Mouse (Mus musculus) embryonic facial prominence, embryonic 13.5 days (tissue): Measurements from ENCODE around the gene A130010J15Rik. TPM values are rescaled to one million over a fixed set of nuclear protein-coding genes. Genes with fewer than 3 reads are reported as not detected.

Experiments used
- ATAC-seq: fragments of 200-750 bp; cut with Nextera tagmentation; 2 replicates; pipeline ENCODE4 v1.8.0; 2017; ENCODE audit warnings: low read depth; ENCODE audit not compliant: insufficient number of reproducible peaks, insufficient read depth, low FRiP score, low TSS enrichment
- H3K27ac ChIP-seq: fragments of 300-500 bp; sonication (generic); 2 replicates; pipeline ENCODE4 v1.5.1; 2015; ENCODE audit warnings: moderate library complexity, mild to moderate bottlenecking, inconsistent platforms
- H3K27me3 ChIP-seq: fragments of 300-500 bp; sonication (generic); 2 replicates; pipeline ENCODE4 v1.6.1; 2015; ENCODE audit warnings: mild to moderate bottlenecking, inconsistent platforms
- H3K36me3 ChIP-seq: fragments of 300-500 bp; sonication (generic); 2 replicates; pipeline ENCODE4 v1.6.1; 2015; ENCODE audit warnings: mild to moderate bottlenecking, inconsistent platforms
- H3K4me1 ChIP-seq: fragments of 300-500 bp; sonication (generic); 2 replicates; pipeline ENCODE4 v1.6.1; 2015; ENCODE audit warnings: inconsistent platforms
- H3K4me2 ChIP-seq: fragments of 300-500 bp; sonication (generic); 2 replicates; pipeline ENCODE4 v1.6.1; 2015; ENCODE audit warnings: moderate library complexity, mild to moderate bottlenecking, inconsistent platforms
- H3K4me3 ChIP-seq: fragments of 300-500 bp; sonication (generic); 2 replicates; pipeline ENCODE4 v1.5.1; 2015; ENCODE audit warnings: mild to moderate bottlenecking, inconsistent platforms
- H3K9ac ChIP-seq: fragments of 300-500 bp; sonication (generic); 2 replicates; pipeline ENCODE4 v1.6.1; 2015; ENCODE audit warnings: mild to moderate bottlenecking, inconsistent platforms
- H3K9me3 ChIP-seq: fragments of 300-500 bp; sonication (generic); 2 replicates; pipeline ENCODE4 v1.6.1; 2016; ENCODE audit warnings: inconsistent platforms
- WGBS: fragments of 180-500 bp; shearing (Covaris S2); methylation state at CpG from one replicate; pipeline ENCODE4 v1.1.7; 2015; ENCODE audit warnings: mixed read lengths; 5-methylcytosine and 5-hydroxymethylcytosine counted together
- polyA plus RNA-seq: library from polyadenylated mRNA; unstranded; fragments of >200 nt; fragmentation: Nextera tagmentation; extraction: Ambion mirVana; gene quantifications from 2 replicates; pipeline ENCODE4 v1.2.1, GENCODE M21; 2015

A130010J15Rik gene
- polyA plus RNA-seq, 1 experiment from 2014 or later, result 18.9 TPM

DNA sequence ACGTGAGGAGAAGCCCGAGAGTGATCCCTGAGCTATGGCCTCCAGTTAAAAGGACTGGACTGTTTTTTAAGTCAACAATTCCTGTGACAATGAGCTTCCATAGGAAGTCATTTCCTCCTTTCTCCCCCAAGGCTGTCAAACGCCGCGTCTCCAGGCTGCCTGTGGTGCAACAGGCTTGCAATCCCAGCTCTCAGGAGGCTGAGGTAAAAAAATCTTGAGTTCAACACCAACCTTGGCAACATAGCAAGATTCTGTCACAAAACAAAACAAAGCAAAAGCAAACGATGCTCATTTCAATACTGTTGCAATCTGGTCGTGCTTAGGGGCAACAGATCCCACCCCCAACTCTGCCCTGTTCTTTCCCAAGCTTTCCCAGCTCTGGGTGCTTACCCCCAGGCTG lies 29.8 kb upstream of the A130010J15Rik start:
- H3K9ac ChIP-seq, result no peak overlapping the region
- H3K4me2 ChIP-seq, result no peak overlapping the region
- H3K9me3 ChIP-seq, result no peaks in the 10 kb centered on the region
- H3K27ac ChIP-seq, result no peak overlapping the region
- peaks cover 20% of the 10 kb centered on the region for H3K4me1 ChIP-seq
- 36% methylated on average over 7 of the region's 7 CpGs for WGBS
- no peaks in the 10 kb centered on the region for H3K36me3 ChIP-seq
- no peaks in the 10 kb centered on the region for H3K27me3 ChIP-seq
- no peak overlapping the region for H3K4me3 ChIP-seq
- ATAC-seq, result no peak

DNA sequence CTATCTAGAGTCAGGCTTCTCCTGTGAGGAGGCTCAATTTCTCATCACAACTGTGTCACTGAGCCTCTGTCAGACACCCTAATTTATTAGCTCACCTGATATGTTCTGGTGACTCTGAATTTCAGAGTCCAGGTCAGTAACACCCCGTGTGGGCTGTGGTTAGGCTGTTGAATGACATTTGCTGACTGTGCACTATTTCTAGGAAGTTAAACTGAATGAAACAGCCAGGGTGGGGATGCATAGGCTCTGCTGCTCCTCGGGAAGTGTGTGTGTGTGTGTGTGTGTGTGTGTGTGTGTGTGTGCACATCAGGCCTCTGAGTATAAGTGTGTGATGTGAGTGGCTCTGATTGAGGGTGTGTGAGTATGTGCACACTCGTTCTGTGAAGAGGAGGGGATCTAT lies 29.2 kb upstream of the A130010J15Rik start:
- Histone ChIP-seq H3K4me1 (peaks cover 20% of the 10 kb centered on the region), H3K27ac (no peak overlapping the region), H3K36me3 (no peaks in the 10 kb centered on the region), H3K27me3 (no peaks in the 10 kb centered on the region), H3K9ac (no peak overlapping the region), H3K4me2 (no peak overlapping the region), H3K4me3 (no peak overlapping the region), H3K9me3 (no peaks in the 10 kb centered on the region)
- WGBS, result 44% methylated on average over 3 of the region's 3 CpGs
- no peak for ATAC-seq

DNA sequence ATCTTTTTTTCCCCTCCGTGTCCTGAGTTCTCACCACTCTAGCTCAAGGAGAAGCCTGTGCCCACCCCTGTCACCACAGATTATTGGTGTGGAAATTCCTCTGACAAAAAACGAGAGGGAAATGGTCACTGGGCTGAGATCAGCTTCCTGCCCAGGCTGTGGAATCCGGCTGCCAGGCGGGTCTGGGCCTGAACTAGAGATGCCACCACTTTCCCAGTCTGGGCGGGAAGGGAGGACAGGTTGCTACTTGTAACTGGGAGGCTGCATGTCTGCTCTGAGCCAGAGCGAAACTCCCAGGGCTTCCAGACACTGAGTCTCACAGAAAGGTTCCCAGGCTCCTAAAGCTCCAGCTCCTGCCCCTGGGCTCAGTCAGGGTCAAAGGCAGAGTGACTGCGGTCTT lies 26.7 kb upstream of the A130010J15Rik start:
- H3K4me1 ChIP-seq, result peaks cover 20% of the 10 kb centered on the region
- ATAC-seq, result no peak
- peak overlapping the region; percentile 17; the same call in 1 of the 2 replicates for H3K9ac ChIP-seq
- H3K27ac ChIP-seq, result peak overlapping the region; percentile 85
- no peak overlapping the region for H3K4me3 ChIP-seq
- H3K9me3 ChIP-seq, result no peaks in the 10 kb centered on the region
- H3K36me3 ChIP-seq, result no peaks in the 10 kb centered on the region
- WGBS, result 51% methylated on average over 7 of the region's 7 CpGs
- no peaks in the 10 kb centered on the region for H3K27me3 ChIP-seq
- H3K4me2 ChIP-seq, result peak overlapping the region; percentile 5; the same call in 1 of the 2 replicates

- Histone ChIP-seq H3K4me2 (no peak overlapping the region), H3K27me3 (no peaks in the 10 kb centered on the region), H3K9me3 (no peaks in the 10 kb centered on the region), H3K4me1 (peaks cover 20% of the 10 kb centered on the region), H3K9ac (no peak overlapping the region), H3K36me3 (no peaks in the 10 kb centered on the region), H3K27ac (peak overlapping the region; percentile 62; the same call in 1 of the 2 replicates), H3K4me3 (no peak overlapping the region)
- ATAC-seq, result no peak
- WGBS, result 72% methylated on average over 8 of the region's 8 CpGs
Measured at GRCm38 (mm10) chr1:193142517-193143062, 25.3 kb upstream of the A130010J15Rik start.

- no peak overlapping the region for H3K9ac ChIP-seq
- no peak for ATAC-seq
Measured at GRCm38 (mm10) chr1:193144516-193144915, 23.3 kb upstream of the A130010J15Rik start.

GRCm38 (mm10) chr1:193145101-193145500 lies 22.7 kb upstream of the A130010J15Rik start:
- WGBS, result 84% methylated on average over 4 of the region's 4 CpGs
- Histone ChIP-seq H3K4me1 (peaks cover 8% of the 10 kb centered on the region), H3K9ac (no peak overlapping the region), H3K9me3 (no peaks in the 10 kb centered on the region), H3K27ac (no peak overlapping the region), H3K4me2 (no peak overlapping the region), H3K27me3 (no peaks in the 10 kb centered on the region), H3K36me3 (no peaks in the 10 kb centered on the region), H3K4me3 (no peak overlapping the region)
- ATAC-seq, result no peak

More at GRCm38 (mm10) chr1:193144516-193144915, 23.3 kb upstream of the A130010J15Rik start:
- Histone ChIP-seq H3K27ac (no peak overlapping the region), H3K27me3 (no peaks in the 10 kb centered on the region), H3K36me3 (no peaks in the 10 kb centered on the region), H3K9me3 (no peaks in the 10 kb centered on the region), H3K4me1 (peaks cover 11% of the 10 kb centered on the region), H3K4me3 (no peak overlapping the region), H3K4me2 (no peak overlapping the region)
- WGBS, result 85% methylated on average over 6 of the region's 6 CpGs

DNA sequence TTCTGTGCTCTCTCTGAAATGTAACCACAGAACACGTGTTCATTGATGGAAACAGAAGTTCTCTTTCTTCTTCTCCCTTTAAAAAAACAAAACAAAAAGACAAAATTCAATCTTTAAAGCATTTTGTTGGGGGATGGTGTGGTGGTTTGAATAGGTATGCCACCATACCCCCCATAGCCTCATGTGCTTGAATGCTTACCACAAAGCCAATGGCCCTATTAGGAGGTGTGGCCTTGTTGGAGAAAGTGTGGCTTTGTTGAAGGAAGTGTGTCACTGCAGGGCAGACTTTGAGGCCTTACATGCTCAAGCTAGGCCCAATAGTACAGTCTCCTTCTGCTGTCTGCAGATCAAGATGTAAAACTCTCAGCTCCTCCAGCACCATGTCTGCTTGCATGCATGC lies 21.4 kb upstream of the A130010J15Rik start:
- H3K9me3 ChIP-seq, result no peaks in the 10 kb centered on the region
- H3K4me1 ChIP-seq, result peaks cover 16% of the 10 kb centered on the region
- ATAC-seq, result no peak
- 85% methylated on average over 1 of the region's 1 CpGs for WGBS
- no peak overlapping the region for H3K4me3 ChIP-seq
- H3K27me3 ChIP-seq, result peaks cover 8% of the 10 kb centered on the region; the same call in 1 of the 2 replicates
- no peaks in the 10 kb centered on the region for H3K36me3 ChIP-seq
- no peak overlapping the region for H3K9ac ChIP-seq
- no peak overlapping the region for H3K27ac ChIP-seq
- no peak overlapping the region for H3K4me2 ChIP-seq

DNA sequence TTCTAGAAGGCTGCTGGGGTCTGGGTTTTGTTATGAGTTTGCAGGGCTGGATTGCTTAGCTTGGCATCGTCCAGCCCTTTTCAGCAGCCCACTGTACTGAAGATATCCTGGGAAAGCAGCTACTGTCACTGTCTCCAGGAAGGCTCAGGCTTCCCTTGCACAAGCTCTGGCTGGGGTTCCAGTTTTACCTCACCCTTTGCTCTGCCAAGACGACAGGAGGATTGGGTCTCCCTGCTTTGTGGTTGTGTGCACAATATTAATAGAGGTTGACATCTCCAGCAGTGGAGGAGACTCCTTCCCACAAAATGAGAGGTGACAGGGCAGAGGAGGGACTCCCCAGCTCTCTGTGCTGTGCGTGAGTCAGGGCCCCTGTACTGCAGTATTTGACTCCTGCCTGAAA lies 18.6 kb upstream of the A130010J15Rik start:
- 51% methylated on average over 3 of the region's 3 CpGs for WGBS
- Histone ChIP-seq H3K4me1 (peaks cover 28% of the 10 kb centered on the region), H3K4me2 (no peak overlapping the region), H3K9ac (no peak overlapping the region), H3K4me3 (no peak overlapping the region), H3K27me3 (peaks cover 29% of the 10 kb centered on the region), H3K27ac (no peak overlapping the region), H3K36me3 (no peaks in the 10 kb centered on the region), H3K9me3 (no peaks in the 10 kb centered on the region)
- ATAC-seq, result no peak

DNA sequence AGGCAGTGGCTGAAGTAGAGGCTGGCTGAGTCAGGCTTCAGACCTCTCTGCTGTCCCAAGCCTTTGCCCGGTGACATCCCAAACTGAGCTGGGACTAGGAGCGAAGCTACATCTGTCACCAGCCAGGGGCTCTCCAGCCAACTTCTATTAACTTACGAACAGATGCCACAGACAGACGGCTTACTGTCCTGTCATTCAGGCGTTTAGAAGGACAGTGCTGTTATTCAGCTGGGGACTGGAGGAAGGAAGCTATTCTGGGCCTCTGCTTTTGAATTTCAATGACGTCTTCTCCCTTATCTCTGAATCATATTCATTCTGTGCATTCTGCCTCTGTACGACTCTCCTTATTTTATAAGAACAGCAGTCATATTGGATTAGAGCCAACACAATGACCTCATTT lies 16.7 kb upstream of the A130010J15Rik start:
- Histone ChIP-seq H3K9me3 (no peaks in the 10 kb centered on the region), H3K36me3 (no peaks in the 10 kb centered on the region), H3K27ac (no peak overlapping the region), H3K9ac (0 out of 2 replicates have a peak overlapping the region, but pooled peaks have one; percentile 11), H3K4me1 (peaks cover 40% of the 10 kb centered on the region), H3K4me2 (no peak overlapping the region), H3K27me3 (peaks cover 39% of the 10 kb centered on the region), H3K4me3 (no peak overlapping the region)
- WGBS, result 18% methylated on average over 7 of the region's 7 CpGs
- ATAC-seq, result no peak

DNA sequence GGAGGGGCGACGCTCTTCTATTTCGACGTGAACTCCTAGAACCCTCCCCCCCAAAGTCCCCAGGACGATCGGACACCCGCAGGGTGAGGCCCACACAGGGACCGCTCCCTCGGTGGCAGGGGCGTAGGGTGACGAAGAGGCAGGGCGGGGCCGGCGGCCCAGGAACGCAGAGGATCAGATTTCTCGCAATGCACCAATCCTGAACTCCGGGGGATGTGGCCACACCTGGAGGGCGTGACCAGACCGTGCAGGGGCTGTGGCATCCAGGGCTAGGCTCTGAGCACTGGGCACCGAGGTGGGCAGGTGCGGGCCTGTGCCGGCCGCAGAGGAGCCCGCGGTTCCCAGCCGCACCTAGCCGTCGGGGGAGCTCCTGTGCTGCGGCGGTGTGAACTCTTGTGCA lies 15.0 kb upstream of the A130010J15Rik start, which contains the start of gene Irf6:
Gene Irf6 (plus strand): TSS at position 240 of the 400 bp plus-strand sequence.
- H3K9ac ChIP-seq, result peak within 1 kb of the TSS; percentile 64
- H3K4me3 ChIP-seq, result peak within 1 kb of the TSS; percentile 48
- H3K4me1 ChIP-seq, result peaks cover 58% of the 10 kb centered on the region
- WGBS, result under 1% methylated on average over 30 of the region's 30 CpGs
- peaks cover 39% of the 10 kb centered on the region for H3K27me3 ChIP-seq
- no peak within 1 kb of the TSS for H3K27ac ChIP-seq
- peak; percentile 94 for ATAC-seq
- no peaks in the 10 kb centered on the region for H3K36me3 ChIP-seq
- H3K9me3 ChIP-seq, result no peaks in the 10 kb centered on the region
- H3K4me2 ChIP-seq, result peak within 1 kb of the TSS; percentile 64

DNA sequence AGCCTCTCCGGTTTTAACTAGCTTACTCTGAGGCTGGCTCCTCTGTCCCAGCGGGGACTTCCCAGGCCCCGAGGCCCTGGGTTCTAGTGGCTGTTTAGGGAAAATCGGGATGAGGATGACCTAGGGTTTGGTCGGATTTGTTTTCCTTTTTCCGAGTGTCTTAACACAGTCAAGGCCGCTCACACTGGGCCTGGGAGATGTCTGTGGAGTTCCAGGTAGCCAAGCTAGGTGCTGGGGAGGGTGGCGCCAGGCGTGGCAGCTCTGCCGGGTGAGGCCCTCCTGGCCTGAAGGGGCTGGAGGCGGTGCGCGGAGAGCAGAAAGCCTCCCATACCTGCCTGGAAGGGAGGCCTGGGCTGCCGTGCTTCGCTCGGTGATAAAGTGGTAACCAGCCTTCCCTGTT lies 14.3 kb upstream of the A130010J15Rik start:
- ATAC-seq, result 0 out of 2 replicates have a peak, but pooled peaks have one; percentile 2
- Histone ChIP-seq H3K9me3 (no peaks in the 10 kb centered on the region), H3K27me3 (peaks cover 39% of the 10 kb centered on the region), H3K36me3 (no peaks in the 10 kb centered on the region), H3K9ac (peak overlapping the region; percentile 64), H3K27ac (no peak overlapping the region), H3K4me1 (peaks cover 58% of the 10 kb centered on the region), H3K4me3 (peak overlapping the region; percentile 48), H3K4me2 (peak overlapping the region; percentile 64)
- 21% methylated on average over 16 of the region's 16 CpGs for WGBS

DNA sequence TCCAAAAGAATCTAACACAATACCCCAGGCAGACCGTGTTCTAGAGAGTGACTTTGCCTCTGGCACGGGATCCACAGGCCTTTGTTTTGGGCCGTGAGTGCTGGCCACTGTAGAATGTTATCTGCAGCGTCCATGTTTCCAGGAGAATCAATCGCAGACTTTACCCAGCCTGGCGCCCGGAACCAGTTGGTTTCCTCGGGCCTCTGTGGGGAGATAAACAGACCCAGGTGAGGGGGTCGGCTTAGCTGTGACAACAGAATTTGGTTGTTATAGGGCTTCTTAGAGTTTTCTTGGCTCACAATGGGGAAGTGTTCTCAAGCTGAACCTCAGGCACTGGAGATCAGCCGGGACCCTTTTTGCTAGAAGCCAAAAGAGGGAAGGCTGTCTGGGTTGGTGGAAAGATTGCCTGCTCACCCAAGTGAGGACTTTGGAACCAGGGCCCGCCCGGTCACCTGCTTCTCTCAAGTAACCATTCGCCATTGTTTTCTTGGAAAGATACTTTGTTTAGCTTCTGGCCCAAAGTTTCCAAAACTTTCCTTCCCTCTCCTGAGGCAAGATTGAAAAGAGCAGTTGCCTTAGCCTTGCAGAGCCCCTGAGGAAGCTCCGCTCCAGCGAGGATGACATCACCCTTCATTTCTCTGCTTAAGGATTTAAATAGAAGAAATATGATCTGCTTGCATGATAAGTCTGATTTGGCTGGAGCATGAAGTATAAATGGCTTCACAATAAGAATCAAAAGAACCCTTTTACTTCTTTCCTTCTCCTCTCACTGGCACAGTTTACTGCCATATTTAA lies 11.3 kb upstream of the A130010J15Rik start:
- Histone ChIP-seq H3K4me3 (no peak overlapping the region), H3K4me2 (peak overlapping the region; percentile 64), H3K36me3 (no peaks in the 10 kb centered on the region), H3K27me3 (peaks cover 32% of the 10 kb centered on the region), H3K27ac (peak overlapping the region; percentile 87), H3K9me3 (no peaks in the 10 kb centered on the region), H3K9ac (no peak overlapping the region), H3K4me1 (peaks cover 52% of the 10 kb centered on the region)
- 52% methylated on average over 15 of the region's 15 CpGs for WGBS
- ATAC-seq, result no peak
